Mouse (Mus musculus): ENCODE data around the gene Psma2.

GRCm38 (mm10) chr13:14649301-14649700 lies 36.3 kb downstream of the Psma2 start:
- no peak for TF ChIP-seq GATA1 (IDR thresholded peaks at IDR 0.05; ENCODE audit: borderline replicate concordance, low read length)
- TF ChIP-seq FLI1 (IDR thresholded peaks at IDR 0.05; ENCODE audit: low read length), result no peak
